Mouse (Mus musculus) B cell, adult 2 months (primary cell): ENCODE measurements around the gene Gm36245.
"Not testable (repeated sequence)": the region's sequence is repeated elsewhere in the genome, so short reads cannot be mapped to it uniquely, and the experiment has no call there.

Source experiments
- DNase-seq, 2 experiments: peaks; one replicate each; pipeline ENCODE4 v3.0.0; 2022

Gene Gm36245

DNA sequence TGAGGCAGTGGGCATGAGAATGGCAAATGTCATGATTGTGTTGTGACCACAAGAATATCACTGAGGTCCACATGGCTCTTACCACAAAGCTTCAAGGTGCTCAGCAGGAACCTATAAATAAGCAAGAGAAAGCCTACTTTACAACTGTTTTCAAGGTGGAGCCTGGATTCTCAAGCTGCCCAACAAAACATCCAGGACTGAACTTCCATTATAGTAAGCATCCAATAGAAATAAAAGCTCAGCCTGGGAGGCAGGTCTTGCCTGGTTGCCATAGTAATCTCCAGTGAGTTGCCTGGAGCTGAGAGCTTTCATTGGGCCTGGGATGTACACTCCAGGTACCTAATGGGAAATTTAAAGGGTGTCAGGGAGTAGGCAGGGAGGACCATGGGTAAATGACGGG lies at the start of gene Gm36245:
TSS of gene Gm36245 (plus strand) at position 301 of the 400 bp plus-strand sequence.
- no peak for DNase-seq

DNA sequence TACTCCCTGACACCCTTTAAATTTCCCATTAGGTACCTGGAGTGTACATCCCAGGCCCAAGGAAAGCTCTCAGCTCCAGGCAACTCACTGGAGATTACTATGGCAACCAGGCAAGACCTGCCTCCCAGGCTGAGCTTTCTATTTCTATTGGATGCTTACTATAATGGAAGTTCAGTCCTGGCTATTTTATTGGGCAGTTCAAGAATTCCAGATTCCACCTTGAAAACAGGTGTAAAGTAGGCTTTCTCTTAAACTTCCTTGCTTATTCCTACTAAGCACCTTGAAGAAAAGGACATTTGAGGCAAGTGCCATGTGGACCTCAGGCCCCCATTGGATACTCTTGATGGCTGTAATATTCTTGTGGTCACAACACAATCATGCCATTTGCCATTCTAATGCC lies 37.3 kb upstream of the Gm36245 start, which contains the start of gene 1700025B11Rik:
TSS of gene 1700025B11Rik (minus strand) at position 101 of the 400 bp plus-strand sequence.
- no peak for DNase-seq

DNA sequence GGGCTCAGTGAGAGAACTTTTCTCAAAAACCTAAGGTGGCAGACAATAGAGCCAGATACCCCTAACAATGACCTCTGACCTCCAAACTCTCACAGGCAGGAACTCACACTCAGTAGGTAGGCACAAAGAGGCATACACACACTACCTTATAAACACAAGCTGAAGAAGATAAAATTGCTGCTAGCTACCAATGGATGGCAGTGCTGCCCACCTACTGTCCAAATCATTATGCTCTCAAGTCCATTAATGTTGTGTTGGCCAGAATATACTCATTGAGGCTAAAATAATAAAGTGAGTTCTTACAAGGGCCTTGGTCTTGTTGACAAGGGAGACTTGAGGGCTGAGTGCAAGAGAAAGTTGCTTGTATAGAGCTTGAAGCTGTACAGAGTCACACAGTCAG lies 35.8 kb upstream of the Gm36245 start:
- DNase-seq: no peak

DNA sequence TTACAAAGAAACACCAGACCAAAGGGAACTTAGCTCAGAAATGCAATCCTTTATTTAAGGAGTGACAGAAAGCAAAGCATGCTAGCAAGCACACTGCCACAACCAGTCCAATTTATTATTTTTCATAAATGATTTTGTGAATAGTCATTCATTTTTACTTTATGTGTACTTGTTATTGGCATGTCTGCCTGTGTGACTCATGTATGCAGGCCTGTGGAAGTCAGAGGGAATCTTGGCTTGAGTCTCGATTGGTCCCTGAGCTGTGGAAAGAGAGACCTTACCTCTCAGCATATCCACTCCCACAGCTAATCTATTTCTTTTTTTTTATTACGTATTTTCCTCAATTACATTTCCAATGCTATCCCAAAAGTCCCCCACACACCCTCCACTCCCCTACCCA lies 20.3 kb upstream of the Gm36245 start:
- no peak for DNase-seq

DNA sequence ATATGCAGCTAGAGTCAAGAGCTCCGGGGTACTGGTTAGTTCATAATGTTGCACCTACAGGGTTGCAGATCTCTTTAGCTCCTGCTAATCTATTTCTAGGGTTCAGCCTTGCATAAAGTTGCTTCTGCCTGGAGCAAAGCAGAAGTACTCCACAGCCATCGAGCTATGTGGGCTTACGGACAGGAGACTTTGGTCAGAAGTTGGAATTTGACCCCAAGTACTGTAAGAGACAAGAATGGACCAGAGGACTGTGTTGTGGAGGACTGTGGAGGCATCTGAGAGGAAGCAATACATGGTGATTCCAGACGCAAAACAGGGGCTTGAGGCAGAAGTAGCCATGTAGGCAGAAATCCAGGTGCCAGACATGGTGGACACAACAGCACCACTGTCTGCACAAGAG lies 19.7 kb upstream of the Gm36245 start:
- no peak for DNase-seq

DNA sequence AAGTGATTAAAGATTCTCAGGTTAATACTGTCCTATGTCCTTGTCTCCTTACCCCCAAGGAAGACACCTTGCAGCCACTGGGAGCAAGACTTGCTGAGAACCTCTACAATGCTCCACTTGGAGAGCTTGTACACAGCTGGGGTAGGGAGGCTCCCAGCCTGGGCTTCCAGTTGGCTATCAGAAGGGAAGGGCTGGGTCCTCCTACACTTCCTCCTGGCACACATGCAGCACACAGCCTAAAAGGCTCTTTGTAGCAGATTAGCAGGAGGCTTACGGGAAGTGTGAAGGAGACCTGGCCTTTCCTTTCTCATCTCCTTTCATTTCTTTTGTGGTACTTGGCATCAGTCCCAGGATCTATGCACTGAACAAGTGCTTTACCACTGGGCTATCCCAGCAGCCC lies 17.4 kb upstream of the Gm36245 start:
- DNase-seq: no peak

DNA sequence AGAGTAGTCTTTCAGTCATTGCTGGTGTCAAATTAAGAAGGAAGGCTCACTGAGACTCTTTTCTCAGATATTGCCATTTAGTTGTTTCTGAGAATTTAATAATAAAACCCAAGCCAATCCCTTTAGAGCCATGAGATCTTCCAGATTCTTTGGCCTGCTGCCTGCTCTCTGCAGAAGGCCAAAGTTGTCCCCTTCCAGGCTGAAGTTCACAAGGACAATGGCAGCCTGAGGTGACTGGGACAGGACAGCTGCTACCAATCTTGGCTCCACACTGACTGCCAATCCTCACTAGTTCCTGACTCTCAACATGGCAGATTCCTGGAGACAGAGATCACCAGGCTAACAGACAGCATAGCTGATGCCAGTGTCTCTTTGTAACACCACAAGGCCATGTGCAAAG lies 12.0 kb upstream of the Gm36245 start:
- DNase-seq: no peak

DNA sequence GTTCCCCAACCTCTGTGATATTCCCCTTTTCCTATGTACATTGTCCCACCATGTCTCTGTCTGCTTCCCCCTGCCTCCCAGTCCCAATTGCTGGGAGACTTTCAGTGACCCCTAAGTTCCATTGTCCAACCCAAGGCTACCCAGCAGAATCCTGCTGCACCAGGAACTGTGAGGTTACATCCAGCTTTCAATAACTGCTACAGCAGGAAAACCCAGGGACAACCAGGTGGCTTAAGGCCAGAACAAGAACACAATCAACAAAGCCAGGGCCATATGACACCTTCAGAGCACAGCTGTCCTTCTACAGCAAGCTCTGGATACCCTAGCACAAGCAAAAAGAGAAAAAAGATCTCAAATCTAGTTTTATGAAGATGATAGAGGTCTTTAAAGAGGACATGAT lies 10.1 kb upstream of the Gm36245 start:
- DNase-seq: no peak

DNA sequence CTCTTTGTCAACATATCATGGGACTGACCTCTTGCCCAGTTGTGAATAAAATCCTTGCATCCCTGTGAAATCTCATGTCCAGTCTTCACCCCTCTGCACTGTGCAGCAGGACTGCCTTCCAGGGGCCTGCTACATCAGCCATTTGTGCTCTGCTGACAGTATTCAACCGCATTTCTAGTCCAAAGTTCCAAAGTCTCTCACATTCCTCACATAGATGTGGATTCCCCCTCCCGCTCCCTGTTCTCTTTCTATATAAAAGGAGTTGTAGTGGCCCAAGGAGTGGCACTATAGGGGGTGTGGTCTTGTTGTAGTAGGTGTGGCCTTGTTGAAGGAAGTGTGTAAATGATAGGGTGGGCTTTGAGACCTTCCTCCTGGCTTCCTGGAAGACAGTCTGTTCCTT lies 8.2 kb upstream of the Gm36245 start:
- no peak for DNase-seq

DNA sequence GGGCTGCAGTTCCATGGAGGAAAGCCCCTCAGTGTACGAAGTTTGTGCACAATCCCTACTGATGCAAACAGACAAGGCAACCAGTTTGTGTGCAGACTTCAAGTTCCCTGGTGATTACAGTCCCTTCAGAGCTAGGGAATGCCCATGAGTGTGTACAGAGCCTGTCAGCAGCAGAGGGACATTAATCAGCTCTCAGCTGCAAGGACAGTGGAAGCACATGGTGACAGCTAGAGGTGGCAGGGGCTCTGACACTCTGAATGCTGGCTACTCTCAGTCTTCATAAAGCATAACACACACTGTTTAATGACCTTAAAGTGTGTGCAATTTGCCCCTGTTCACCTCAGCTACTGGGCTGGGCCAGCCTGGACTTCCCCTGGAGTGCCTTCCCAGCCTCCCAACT lies 5.5 kb upstream of the Gm36245 start:
- DNase-seq: no peak

DNA sequence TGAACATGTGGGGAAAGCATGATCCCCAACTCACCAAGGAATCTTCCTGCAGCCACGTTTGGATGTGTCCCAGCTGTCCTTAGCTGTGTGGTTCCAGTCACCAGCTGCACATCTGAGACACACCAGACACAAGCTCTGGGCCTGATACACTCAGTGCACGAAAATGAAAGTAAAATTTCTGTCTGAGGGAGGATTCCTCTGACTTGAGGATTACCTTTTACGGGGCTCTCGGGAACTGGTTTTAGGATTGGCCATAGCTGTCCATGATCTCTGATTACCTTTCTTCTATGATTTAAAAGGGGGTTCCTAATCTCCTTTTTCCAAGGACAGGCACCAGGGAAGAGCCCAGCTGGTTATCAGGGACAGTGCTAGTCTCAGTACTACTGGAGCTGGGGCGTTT lies 3.1 kb upstream of the Gm36245 start, which contains the start of gene Apol10b:
TSS of gene Apol10b (minus strand) at position 165 of the 400 bp plus-strand sequence.
- DNase-seq: no peak

DNA sequence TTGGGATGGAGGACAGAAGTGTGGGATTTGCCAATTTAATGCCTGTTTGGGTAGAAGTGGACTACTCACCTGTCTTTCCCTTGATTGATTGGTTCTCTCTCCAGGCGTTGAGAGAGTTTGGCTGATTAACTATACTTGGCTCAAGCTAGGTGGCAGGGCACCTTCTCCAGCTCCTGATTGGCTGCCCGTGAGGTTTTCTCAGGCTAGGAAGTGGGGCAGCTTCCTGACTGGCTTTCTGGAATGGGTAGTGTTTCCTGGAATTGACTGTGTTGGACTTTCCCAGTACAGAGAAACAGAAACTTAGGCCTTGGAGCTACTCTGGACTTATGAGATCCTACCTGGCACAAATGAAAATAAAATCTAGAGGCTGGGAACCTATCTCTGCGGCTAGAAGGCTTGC lies 629 bp upstream of the Gm36245 start:
- DNase-seq: no peak

DNA sequence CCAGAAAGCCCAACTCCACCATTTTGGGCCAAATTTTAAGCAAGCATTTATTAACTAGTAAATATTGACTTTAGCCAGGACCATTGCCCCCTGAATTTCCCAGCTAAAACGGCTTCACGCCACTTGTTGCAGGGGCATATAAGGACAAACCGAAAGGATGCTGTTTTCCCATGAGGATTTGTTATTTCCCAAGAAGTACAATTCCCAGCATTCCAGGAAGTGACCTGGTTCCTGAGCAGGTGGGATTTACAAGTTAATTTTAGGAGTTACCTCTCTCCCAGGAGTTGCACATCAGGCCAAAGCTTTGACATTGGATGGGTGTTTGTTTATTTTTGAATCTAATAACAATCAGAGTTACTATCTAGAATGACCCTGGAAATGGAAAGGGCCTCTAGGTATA lies 7.0 kb downstream of the Gm36245 start:
- no peak for DNase-seq

DNA sequence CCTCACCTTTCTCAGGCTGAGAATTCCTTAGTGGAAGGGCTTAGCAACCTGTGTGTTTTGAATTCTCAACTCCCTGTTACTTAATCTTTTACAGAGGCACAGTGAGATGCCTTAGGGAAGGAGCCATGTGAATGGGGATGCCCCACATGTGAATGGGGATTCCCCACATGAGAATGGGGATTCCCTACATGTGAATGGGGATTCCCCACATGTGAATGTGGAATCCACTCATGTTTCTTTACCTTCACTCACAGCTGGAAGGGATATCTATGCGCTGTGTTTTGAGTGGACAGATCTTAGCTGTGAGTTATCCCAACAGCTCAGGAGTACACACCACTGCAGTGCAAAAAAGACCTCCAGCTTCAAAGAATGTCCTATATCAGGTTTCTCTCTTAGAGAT lies 25.7 kb downstream of the Gm36245 start:
- DNase-seq: peak in 1 of 2 experiments; percentile 4

DNA sequence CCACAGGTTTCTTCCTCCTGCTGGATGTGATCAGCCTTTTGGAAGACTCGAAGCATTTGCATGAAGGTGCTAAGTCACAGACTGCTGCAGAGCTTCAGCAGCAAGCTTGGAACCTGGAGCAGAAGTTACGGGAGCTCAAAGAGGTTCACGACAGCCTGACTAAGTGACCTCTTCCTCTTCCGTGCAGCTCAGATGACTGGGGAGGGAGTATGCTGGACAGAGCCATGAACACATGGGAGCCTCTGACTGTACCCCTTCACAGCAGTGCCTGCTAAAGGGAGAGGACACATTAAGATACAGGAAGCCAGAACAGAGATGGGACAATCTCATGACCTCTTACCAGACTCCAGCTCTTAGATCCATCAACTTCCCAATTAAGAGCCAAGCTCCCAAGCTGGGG lies 27.4 kb downstream of the Gm36245 start:
- not testable (repeated sequence) for DNase-seq

DNA sequence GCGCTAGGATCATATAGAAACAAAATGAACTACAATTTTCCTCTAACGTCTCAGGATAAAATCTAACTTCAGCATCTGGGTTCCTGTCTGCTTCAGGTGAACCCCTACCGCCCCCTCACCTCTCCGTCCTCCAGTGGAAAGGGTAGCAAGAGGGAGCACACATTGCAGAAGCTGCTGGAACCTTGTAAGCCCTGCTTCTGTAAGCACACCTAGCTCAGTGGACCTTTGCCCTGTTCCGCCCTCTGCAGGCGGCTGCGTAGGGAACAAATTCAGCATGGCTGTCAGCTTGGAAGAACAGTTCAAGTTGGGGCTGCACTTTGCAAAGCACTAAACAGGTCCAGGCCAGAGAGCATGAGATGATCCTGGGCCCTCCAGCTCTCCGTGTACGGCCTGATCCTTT lies 29.6 kb downstream of the Gm36245 start:
- not testable (repeated sequence) for DNase-seq

DNA sequence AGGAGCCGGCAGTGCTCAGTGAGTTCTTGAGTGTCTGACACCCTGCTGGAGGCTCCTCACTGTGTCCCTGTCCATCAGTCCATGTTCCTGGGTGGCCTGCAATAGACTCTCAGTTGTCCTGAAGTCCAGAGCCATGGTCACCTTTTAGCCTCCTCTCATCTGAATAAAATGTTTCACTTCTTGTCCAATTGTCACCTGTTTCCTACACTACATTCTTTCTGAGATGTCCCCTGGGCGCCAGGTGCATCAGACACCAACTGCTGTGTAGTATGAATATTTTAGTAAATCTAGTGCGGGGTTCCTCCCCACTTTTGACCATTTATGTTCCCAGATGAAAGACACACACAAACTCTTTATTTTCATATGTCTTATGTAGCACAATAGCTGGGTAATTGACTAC lies 30.8 kb downstream of the Gm36245 start:
- not testable (repeated sequence) for DNase-seq

DNA sequence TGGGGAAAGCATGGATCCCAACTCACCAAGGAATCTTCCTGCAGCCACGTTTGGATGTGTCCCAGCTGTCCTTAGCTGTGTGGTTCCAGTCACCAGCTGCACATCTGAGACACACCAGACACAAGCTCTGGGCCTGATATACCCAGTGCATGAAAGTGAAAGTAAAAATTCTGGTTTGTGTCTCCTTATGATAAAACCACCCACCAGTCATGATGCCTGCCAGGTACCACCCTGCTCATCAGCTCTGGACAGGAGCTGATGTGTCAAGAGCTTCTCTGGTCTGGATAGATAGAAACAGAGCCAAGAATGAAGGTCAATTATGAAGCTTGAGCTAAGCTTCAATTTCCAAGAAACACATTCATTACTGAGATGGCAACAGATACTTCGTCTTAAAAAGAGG lies 44.1 kb downstream of the Gm36245 start, which contains the start of gene Apol11b:
TSS of gene Apol11b (minus strand) at position 111 of the 400 bp plus-strand sequence.
- DNase-seq: not testable (repeated sequence)

DNA sequence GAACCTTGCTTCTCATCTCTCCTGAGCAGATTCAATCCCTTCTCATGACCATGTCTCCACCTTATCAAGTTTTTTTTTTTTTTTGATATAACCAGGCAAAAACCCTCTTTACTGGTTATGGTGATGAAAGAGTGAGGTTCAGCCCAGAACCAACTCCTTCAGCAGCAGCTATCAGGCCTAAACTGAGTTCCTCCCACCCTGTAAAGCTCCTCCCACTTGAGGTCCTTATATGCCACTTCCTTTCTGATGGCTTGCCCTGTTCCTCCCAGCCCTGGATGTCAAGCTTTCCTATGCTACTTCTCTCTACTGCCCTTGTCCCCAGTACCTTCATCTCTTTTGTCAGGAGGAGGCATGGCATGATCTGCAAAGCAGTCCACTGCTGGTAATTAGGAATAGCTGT lies 52.1 kb downstream of the Gm36245 start:
- DNase-seq: not testable (repeated sequence)
